Mouse (Mus musculus) inflammation-experienced regulatory T-cells, adult 6 months (primary cell): ENCODE results near the gene Sphkap. TPM values are rescaled to one million over a fixed set of nuclear protein-coding genes. Genes with fewer than 3 reads are reported as not detected.

Source experiments
- ATAC-seq: one replicate; pipeline ENCODE4 v1.8.0; 2017
- polyA plus RNA-seq, 3 experiments: library from polyadenylated mRNA; unstranded; fragments of 100-300 nt; shearing (Covaris generic); gene quantifications; one replicate each; pipeline ENCODE4 v1.2.1; 2017

Sphkap gene
- polyA plus RNA-seq: under 1 TPM in 1 of 3 experiments, not detected in 2; 0.04 TPM

DNA sequence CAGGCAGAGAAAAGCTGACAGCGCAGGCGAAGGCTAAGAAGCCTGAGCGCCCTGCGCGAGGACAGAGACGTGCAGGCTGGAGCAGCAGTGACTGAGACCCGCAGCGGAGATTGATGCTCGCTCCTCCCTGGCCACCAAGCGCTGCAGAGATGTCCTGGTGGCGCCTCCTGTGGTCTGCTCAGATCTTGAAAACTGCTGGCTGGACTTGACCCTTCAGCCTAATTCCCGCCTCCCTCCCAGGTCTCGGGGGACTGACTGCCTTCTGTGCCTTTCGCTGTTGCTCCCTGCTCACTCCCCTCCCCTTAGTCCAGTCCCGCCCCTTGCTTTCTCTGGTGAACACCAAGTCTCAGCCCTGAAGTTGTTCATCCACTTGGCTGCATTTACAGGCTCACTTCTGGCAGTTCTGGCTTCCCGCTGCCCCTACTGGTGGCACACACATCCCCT is at the start of gene Sphkap:
TSS of gene Sphkap (minus strand) at position 180 of the 444 bp plus-strand sequence.
- ATAC-seq: no peak

DNA sequence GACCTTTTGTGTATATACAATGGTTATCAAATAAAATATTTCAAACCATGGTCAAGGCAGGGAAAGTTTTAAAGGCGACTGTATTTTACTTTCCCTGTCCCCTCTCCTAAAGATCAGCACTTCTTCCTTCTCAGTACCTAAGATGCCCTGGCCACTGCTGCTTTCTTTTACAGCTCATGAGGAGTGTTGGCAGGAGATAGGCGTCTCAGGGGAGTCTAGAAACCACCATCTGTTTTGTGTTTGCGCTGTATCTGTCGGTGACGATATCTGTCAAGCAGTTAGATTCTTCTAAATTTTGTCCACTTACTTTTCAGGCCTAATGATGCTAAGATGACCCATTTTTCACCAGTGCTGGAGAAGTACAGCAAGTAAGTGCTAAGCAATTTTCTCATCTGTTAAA is 43.3 kb upstream of the Sphkap start:
- no peak for ATAC-seq

DNA sequence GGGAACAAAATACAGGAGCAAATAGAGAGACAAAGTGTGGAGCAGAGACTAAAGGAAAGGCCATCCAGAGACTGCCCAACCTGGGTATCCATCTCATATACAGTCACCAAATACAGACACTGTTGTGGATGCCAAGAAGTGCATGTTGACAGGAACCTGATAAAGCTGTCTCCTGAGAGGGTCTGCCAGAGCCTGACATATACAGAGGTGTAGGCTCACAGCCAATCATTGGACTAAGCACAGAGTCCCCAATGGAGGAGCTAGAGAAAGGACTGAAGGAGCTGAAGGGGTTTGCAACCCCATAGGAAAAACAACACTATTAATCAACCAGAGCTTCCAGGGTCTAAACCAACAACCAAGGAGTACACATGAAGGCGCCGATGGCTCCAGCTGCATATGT is 32.4 kb upstream of the Sphkap start:
- no peak for ATAC-seq

DNA sequence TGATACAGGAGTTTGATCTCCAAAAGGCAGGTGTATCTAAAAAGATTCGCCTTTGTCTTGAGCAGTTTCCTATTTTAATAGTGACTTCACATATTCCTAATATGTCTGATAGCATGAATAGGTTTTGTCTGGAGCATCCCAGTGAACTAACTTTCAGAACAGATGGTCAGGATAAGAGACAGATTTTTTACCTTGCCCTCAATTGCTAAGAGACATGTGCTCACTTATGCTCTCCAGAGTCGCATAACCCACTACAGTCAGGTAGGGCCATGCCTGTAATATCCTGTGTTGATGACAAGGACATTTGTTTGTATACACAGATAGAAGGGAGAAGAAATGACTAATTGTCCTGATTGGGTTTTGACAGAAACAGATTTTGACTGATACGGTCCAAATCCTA is 25.9 kb upstream of the Sphkap start:
- ATAC-seq: no peak

DNA sequence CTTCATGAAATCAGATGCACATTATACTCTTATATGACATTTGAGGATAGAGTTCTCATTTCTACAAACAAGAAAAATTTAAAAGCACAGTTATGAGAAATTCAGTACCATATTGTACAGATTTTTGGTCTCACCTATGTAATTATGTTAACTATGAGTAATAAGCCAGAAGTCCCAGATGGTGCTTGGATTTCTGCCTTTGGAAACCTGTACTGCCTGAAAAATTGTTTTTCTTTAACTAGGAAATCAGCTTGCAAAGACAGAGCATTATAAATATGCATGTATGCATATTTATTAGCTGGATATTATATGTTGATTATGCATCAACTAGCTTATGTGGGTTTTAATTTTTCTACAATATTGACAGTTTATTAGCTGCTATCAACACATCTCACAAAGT is 21.9 kb upstream of the Sphkap start:
- no peak for ATAC-seq

DNA sequence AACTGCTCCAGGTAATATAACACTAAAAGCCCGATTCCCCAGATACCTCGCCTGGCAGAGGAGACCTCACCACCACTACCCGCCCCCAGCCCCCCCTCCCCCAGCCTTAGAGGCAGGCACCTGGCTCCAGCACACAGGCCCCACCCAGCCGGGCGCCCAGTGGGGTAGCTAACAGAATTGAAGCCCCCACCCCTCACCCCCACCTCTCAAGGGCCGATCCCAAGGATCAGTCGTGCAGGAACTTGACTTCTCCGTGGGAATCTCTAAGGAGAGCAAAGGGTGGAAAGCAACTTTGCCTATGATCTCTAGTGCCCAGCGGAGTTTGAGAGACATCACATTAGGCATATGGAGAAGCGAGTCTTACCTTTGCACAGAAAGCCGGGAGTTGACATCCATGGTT is 384 bp downstream of the Sphkap start:
- no peak for ATAC-seq

DNA sequence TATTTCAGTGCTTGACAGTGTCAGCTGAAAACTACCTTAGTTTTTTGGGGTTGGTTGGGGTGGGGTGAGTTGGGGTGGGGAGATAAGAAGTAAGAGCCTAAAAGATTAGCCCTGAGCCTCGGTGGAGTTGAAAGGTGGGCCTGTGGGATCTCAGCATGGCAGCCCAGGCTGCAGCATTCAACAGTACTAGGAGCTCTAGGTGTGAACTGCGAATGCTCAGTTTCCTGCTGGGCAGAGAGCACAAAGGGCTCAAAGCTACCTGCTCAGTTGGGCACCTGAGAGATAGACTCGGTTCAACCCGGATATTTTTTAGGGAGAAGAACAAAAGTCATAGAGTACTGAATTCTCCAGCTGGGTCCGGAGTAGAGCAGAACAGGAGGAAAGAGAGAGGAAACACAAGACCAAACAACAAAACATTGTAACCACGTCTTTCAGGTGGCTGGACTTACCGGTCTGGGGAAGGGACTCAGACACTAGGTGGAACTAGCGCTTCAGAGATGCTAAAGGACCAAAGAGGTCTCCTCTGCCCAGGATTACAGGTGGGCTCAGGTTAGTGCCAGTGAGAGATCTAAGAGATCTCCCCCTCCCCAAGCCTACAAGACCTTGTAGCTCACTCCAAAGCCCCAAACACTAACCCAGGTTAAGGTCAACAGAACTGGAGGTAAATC is 984 bp downstream of the Sphkap start:
- no peak for ATAC-seq

DNA sequence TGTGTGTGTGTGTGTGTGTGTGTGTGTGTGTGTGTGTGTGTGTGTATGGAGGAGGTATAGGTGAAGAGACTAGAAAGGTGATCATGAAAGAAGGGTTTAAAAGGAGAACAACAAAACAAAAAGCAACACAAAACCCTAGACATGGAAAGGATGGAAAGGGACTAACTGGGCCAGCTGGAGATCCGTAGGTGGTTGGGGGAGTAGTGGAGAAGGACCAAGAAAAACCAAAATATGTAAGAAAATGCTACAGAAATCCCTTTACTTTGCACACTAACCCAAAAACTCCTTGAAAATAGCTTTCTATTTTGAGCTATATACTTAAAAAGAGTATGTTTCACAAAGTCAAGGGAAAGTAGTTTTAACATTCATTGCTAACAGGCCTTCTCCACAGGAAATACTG is 6.9 kb downstream of the Sphkap start:
- no peak for ATAC-seq

DNA sequence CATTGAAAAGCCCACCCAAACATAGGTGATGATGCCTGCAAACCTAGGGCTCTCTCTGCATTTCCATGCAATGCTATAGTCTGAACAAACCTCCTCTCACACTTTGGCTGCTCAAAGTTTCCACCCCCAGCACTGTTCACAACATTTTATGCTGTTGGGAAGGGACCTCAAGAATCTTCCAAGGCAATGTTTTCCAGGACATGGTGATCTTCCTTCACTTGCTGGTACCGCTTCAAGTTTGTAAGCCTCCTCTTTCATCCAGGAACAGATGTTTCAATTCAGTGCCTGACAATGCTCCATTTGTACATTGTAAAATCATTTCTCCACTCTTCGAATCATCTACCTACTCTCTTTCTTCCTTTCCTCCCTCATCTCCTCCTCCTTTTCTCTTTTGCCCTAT is 11.7 kb downstream of the Sphkap start:
- ATAC-seq: no peak

DNA sequence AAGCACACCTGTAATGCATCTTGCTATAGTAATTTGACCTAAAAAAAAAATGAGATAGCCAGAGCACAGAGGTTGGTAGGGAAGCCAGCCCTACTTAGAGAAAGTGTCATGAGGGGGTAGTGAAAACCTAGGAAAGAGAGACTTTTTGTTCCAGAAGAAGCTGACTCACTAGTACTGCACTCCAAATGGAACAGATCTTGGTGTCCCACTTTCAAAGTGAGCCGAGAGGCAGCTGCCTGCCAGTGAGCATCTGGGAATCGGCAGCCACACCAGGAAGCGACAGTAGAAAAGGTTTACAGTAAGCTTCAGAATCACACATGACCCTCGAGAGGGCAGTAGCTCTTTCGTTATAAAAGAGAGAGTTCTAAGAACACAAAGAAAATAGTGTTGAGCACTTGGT is 12.4 kb downstream of the Sphkap start:
- no peak for ATAC-seq

DNA sequence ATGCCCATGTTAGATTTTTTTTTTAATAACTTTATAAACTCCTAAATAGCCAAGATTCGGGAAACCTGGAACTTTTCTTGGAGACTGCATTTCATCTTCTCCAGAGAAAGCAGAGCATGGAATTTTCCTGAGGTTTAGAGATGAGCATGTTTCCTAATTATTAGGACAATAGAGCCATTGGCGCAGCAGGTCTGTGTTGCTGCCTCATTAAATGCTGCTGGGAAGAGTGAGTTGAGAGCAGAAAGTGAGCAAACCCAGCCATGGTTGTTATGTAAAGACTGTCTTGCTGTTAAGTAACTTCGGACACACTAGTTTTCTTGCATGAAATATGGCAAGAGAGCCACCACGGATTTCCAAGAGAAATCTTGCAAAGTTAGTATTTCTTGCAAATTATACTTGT is 18.6 kb downstream of the Sphkap start:
- no peak for ATAC-seq

DNA sequence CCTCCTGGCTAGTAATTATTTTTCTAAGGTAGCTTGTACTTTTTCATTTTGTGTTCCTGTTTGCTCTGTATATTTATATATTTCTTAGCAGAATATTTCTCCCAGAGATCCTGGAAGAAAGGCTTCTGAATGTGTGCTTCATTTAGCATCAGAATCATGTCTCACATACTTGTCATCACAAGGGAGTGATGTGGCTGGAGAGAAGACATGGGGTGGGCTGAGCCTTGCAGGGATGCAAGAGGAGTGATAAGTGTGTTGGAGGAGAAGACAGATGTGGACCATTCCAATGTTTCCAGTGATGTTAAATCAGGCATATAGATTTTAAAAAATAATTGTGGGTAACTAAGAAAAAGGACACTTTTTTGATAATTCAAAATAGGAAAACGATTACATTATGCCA is 30.6 kb downstream of the Sphkap start:
- ATAC-seq: no peak

DNA sequence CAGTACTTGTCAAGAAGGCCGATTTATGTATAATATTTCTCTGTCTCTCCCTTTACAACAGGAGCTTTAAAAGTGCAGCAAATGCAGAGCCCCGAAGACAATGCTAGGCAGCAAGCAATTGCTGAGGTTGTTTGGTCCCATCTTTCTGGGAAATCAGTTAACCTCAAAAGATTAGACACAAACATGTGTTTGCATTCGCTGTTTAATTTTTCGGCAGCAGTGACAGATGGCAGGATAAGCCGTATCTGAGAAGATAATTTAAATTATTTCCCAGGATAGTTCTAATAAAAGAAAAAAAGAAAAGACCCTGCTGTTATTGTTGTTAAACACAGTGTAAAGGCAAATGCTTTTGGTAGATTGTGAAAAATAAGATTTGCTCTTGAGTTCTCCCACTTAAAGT is 41.5 kb downstream of the Sphkap start:
- no peak for ATAC-seq

DNA sequence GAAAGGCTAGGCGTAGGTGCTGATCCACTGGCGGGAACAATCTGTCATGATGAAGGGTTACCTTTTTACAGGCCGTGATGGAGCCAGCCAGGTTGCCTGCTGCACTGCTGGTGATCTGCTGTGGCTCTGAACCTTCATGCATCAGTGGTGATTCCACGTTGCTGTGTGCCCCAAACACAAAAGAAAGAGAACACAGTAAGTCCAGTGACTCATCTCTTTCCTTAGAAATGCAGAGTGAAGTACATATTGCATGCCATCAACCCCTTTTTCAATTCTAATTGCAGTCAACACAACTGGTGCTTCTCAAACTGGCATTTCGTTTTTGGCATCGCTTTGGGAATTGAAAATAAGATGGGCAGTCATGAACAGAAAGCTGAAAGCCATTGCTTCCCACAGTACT is 45.8 kb downstream of the Sphkap start:
- no peak for ATAC-seq

DNA sequence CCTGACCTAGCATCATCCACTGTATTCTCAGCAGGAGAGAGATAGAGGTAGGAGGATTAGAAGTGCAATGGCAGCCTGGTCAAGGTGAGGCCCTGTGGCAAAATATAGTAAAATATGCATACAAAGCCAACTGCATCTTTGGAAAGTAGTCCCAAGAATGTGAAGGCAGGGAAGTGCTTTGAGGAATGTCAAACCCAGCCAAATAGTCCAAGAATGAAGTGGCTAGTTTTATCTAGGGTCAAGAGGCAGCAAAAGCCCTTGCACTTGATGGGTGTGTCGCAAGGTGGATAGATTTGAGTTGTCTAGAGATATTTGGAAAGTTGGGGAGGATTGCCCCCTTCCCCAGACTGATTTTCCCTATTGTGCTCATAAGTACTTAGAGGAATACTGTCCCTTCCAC is 61.5 kb downstream of the Sphkap start:
- no peak for ATAC-seq

DNA sequence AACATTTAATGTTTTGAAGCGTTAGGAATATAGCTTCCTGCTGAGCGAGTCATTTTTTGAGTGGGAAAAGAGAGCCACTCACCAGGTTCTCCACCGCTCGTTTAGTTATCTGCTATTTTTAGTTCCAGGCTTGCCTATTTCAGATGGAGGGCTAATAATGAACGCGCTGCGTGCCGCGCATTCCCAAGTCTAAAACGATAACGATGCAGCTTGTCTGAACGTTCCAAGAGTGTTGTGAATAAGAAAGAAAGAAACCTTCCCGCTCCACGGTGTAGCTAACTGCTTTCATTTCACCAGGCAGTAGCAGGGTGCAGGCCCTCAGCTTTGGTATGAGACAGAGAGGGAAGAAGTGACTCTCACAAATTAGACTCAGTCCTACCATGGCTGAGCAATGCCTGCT is 62.4 kb downstream of the Sphkap start:
- no peak for ATAC-seq

DNA sequence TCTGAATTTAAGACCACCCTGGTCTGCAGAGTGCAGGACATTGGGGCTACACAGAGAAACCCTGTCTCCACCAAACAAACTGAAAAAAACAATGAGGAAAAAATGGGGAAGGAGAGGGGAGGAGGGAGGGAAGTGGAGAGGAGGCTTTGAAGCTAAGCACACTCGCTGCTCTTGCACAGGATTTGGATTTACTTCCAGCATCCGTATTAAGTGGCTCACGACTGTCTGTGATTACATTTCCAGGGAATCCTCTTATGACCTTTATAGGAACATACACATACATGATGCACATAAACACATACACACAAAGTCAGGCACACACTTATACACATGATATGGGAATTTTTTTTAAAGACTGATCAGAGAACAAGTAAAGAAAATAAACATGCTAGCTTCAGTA is 62.9 kb downstream of the Sphkap start:
- ATAC-seq: no peak

DNA sequence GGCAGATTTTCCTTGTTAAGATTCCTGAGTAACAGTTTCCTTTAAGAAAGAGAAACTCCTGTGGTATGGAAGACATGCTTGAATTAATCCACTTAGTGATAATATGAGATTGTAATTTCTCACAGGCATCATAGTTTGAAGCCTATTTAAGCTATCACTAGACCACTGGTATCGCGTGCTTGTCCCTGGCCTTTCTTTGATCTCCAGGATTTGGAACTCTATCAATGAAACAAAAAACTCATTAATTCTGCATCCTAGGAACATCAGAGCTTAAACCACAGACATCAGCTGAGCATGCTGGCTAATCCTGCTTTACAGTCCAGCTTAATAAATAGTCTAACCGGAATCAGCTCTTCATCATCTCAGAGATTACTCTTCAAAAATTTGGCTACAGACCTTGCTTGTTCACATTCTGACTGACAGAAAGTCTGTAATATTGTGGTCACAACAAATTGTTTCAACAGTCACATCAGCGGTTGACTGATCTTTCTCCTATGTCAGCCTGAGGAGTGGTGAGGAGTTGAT is 65.2 kb downstream of the Sphkap start:
- ATAC-seq: no peak

DNA sequence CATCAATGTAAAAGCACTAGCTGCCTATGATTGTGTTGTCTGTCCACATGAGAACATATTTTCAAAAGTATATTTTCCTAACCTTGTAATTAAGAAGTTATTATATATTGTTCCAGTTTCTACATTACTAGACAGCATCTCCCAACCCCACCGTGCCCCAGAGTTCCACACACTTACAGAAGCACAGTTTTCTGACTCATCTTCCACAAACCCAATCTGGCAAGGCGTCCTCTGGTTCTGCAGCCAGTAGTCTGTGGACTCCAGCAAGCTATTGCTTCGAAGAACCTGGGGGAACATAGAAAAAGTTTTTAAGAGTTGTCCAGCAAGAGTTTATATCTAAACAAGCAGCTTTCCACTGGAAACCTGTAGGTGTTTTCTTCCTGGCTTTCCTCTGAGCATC is 68.6 kb downstream of the Sphkap start:
- ATAC-seq: no peak

DNA sequence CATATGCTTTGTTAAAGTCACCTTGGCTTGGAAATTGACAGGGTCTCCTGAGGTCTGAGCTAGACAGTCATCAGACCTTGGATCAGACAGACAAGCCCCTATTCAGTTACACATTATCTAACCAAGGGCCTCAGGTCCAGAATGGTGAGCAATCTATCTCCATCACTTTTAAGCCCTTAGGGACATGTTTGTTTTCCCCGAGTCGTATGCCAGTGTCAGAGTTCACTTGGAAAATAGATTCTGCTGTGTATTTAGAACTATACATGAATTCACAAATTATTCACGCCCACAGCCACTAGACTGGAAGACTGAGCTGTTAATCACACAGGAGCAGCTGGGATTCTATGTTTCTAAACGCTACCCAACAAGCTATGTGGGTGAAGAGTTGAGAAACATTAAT is 91.1 kb downstream of the Sphkap start:
- ATAC-seq: no peak

DNA sequence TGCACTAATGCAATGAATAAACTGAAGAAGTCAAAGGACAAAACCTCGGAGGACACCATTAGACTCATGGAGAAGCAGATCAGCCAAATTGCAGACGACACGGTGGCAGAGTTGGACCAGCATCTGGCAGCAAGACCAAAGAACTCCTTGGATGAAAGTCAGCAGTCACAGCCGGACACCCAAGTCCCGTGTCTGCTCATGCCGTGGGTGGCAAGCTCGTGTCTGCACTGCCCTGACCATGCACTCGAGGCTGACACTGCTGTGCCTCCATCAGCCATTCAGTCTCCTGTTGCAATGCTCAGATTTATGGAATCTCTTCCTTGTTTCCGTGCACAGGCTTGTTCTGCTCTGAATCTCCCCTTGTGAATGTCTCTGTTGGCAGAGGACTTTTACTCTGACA is 92.9 kb downstream of the Sphkap start:
- no peak for ATAC-seq

DNA sequence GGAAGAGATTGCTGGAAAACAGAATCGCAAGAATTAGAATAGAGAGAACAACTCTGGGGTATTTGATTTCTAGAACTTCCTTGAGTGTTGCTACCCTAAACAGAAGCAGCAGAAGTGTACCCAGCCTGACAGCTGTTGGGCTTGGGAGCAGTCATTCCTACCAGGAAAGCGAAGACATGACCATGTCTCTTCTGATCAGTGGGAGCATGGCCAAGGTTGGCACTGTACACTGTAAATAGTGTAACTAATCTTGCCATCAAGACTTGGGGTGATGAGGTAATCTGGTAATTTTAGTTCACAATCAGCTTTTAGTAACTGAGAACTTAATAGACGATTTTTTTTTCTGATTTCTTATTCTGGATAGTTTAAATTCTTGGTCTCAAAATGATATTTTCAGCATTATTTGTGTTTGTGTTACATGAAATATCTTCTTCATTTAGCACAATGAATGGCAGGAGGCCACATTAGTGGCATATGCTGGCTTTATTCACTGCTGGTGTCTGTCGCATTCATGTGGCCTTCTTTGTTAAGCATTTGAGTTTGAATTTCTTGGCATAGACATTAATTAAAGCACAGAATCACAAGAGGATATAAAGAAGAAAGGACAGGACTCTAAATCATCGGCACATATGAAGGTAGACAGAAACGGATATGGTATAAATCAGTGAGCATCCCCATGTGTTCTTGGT is 96.2 kb downstream of the Sphkap start:
- no peak for ATAC-seq

DNA sequence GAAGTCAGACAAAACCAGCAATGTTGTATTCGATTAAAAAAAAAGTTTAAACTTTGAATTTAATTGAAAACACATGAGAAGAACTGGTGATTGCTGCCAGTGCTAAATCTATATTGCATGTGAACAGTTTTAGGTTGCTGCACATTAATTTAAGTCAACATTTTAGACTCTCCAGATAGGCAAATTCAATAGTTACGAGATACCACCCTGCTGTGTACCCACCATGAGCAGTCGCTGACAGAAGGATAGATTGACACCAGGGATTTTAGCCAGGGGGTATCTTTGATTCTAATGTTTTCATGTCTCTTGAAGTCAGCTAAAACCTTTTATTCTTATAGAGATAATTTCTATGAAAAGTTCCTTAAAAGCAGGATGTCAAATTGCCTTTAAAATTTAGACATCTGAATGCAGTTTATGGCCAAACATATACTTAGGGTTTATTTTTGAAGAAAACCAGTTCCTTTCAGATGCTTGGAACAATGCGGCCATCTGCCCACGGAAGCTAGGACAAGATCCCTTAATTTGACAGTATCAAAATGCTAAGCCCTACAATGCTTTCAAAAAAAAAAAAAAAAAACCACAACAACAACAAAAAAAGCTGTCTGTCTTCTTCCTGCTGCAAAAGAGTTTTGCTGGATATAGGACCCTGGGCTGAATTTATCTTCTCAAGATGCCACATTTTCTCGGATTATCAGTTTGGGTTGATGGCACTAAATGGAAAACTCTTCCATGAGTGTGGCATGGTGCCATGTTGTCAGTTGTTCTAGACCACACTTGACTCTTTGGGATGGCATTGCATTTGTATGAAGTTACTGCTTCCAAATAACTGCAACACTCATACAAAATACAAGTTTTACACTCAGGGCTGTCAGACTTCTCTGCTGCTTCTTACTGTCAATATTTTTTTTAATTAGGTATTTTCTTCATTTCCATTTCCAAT is 110.6 kb downstream of the Sphkap start:
- no peak for ATAC-seq
